Mouse (Mus musculus) testis, postnatal 10 days (tissue): ENCODE measurements around the gene Arhgap45.

ENCODE experiments used
- DNase-seq: peaks from one replicate; pipeline ENCODE4 v3.0.0; 2021; ENCODE audit warnings: low spot score

The Arhgap45 gene

DNA sequence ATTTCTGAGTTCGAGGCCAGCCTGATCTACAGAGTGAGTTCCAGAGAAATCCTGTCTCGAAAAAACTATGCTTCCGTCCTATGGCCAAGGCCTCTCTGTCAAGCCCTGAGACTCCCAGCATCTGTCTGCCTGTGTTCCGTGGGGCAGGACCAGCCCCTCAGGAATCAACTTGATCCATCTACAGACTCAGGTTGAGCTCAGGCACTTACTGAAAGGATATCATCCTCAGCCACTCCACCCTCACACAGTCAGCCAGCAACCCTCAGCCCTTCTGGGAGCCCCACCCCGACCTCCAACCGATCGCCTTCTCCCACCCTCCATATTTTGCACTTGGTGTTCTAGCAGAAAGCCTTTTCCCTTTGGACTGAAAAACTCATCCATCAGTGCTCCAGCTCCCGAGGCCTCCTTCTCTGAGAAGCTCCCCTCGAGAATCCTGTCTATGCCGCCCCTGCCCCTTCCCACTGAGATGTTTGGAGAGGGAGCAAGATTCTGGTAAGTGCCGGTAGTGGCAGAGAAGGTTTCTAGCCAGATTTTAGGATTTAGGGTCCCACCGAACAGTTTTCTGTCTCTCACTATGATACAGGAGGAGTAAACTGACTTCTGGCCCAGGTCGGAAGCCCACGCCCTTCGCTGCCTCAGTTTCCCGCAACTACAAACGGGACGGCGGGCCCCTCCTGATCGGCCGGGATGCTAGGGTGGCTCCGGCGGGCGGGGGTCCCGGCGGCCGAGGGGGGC is 28.5 kb upstream of the Arhgap45 start:
- no peak for DNase-seq

DNA sequence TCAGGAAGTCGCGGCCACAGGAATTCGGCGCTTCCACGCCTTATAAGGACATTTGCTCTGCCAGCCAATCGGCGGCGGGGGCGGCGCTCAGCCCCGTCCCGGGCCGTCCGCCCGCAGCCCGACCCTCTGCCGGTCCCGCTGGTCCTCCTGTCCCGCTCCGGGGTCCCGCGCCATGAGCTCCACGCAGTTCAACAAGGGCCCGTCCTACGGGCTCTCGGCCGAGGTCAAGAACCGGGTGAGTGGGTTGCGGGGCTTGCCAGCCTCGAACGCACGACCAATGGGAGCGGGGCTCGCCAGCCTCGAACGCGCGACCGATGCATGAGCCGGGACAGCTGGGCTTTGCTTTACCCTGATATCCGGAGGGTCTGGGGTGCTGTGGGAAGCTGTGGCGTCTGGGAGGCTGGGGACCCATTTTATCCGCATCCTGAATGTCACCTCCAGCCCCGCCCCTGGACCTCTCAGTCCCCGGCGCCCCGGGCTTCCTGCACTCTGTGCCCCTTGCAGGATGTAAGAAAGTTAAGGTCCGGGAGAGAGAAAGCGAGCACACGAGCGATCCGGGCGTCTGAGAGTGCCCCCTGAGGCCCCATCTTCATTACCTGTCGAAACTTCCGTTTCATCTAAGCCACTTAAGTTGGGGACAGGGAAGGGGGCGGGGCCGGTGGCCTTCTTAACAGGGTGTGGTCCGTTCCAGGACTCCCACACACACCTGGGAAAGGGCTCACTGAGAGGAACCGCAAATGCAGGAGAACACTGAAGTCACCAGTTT is 27.8 kb upstream of the Arhgap45 start, which contains the start of gene Cnn2:
TSS of gene Cnn2 (plus strand) at position 79 of the 766 bp plus-strand sequence.
- DNase-seq = peak; percentile 76

DNA sequence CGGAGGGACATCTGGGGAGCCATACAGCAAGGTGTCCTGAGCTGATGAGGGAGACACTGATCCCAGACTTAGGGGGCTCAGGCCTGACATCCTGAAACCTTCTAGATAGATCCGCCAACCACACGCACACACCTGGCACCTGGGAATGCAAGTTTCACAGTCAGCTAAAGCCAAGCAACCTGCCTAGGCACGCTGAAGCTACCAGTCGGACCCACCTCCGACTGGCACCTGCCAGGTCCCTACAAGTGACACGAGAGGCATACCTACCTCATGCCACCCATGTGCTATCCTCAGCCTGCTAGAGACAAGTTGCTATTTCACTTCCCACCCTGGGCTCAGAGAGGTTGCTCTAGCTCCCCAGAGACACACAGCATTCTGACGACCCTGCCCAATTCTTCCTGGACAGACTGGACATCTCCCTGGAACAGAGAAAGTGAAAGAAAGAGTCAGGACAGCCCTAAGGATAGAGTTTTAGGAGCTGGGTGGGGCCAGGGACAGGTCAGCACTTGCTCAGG is 27.1 kb upstream of the Arhgap45 start:
- DNase-seq = no peak

GRCm38 (mm10) chr10:79989870-79990269 is 26.6 kb upstream of the Arhgap45 start:
- DNase-seq = no peak

- DNase-seq = no peak
Measured at GRCm38 (mm10) chr10:79991099-79991498, 25.4 kb upstream of the Arhgap45 start.

GRCm38 (mm10) chr10:79991548-79991947 is 24.9 kb upstream of the Arhgap45 start:
- DNase-seq = no peak

GRCm38 (mm10) chr10:79994397-79995115 is 21.9 kb upstream of the Arhgap45 start:
- no peak for DNase-seq

DNA sequence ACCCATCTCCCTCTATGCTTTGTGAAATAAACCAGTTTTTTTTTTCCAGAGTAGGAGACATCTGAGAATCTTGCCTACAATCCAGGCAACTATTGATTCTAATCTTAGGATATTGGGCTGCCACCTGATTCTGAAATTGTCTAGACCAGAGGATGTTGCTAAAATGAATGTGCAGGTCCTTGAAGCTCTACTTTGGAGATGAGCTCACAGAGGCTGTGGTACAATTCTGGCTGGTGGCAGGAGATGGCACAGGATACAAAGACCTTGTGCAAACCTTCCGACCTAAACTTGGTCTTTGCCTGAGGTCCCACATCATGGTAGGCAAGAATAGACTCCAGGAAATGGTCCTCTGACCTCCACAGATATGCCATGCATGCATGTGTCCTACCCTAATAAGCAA is 20.8 kb upstream of the Arhgap45 start:
- no peak for DNase-seq

- DNase-seq = peak; percentile 99
Measured at GRCm38 (mm10) chr10:79996272-79997033, 20.0 kb upstream of the Arhgap45 start, which contains the start of gene Abca7. Gene Abca7 (plus strand): TSS chr10:79996494.

GRCm38 (mm10) chr10:79997034-79997760 is 19.3 kb upstream of the Arhgap45 start:
- DNase-seq = peak; percentile 74

DNA sequence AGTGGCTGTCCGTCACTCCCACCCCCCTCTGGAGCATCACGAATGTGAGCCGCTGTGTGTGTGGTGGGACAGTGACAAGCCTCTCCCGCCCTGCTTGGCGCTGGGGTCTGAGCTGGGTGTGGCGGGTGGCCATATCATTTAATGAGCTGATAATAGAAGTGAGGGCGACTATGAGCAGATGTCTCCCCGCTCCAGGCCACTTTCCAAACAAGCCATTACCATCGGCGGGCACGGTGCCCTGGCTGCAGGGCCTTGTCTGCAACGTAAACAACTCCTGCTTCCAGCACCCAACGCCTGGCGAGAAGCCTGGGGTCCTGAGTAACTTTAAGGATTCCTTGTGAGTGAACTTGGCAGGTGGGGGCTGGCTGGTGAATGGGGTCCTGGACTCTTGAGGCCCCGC is 18.6 kb upstream of the Arhgap45 start:
- DNase-seq = no peak

DNA sequence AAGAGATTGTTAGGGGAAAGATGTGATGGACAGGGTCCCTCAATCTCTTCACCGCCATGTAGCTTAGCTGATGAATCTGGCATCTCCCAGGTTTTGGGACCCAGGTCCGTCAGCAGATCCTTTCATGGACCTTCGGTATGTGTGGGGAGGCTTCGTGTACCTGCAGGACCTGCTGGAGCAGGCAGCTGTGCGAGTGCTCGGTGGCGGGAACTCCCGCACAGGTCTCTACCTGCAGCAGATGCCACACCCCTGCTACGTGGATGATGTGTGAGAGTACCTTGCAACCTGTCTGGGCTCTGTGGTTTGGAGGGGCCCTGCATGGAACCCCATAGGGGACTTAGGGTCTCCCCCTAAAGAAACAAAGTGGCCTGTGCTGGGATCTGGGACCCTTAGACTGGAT is 14.5 kb upstream of the Arhgap45 start:
- DNase-seq = no peak

DNA sequence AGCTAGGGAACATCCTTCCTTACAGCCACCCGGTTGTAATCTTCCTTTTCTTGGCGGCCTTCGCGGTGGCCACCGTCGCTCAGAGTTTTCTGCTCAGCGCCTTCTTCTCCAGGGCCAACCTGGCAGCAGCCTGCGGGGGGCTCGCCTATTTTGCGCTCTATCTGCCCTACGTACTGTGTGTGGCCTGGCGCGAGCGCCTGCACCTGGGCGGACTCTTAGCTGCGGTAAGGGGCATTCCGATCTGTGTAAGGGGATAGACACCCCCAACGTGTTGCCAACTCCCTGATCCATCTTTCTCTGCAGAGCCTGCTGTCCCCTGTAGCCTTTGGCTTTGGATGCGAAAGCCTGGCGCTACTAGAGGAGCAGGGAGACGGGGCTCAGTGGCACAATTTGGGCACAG is 13.6 kb upstream of the Arhgap45 start:
- DNase-seq = no peak

DNA sequence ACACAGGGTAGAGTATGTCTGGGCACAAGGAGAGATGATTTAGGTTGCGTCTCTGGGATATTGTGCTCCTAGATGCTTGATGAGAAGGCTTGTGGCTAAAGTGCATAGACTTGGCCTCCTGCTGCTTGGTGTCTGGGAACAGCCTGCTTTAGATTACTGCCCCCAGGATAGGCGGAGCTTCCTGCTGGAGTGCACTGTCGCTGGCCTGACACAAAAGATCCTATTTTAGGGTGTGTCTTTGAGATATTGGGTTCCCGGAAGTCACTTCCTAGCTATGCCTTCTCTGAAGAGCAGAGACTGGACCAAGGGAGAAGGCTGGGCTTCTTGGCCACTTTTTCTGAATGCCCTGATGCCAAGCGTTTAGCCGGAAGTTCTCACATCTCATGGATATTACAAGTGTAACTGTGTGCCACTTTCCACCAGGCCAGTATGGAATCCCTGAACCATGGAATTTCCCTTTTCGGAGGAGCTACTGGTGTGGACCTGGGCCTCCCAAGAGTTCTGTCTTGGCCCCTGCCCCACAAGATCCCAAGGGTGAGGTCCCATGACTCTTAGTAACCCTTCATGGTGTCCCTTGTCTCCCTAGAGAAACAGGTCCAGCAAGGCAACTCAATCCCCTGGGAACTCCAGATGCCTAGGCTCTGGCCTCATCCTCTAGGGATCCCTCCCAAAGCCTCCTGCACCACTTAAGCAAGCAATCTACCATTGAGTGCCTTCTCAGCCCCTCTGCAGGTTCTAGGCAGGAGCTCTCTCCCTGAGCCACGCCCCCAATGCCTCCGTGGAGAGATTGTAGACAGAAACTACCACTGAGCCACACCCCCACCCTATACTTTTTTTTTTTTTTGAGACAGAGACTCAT is 12.8 kb upstream of the Arhgap45 start:
- DNase-seq = no peak

- no peak for DNase-seq
Measured at GRCm38 (mm10) chr10:80004233-80004705, 12.2 kb upstream of the Arhgap45 start.

GRCm38 (mm10) chr10:80011740-80012139 is 4.7 kb upstream of the Arhgap45 start:
- no peak for DNase-seq

DNA sequence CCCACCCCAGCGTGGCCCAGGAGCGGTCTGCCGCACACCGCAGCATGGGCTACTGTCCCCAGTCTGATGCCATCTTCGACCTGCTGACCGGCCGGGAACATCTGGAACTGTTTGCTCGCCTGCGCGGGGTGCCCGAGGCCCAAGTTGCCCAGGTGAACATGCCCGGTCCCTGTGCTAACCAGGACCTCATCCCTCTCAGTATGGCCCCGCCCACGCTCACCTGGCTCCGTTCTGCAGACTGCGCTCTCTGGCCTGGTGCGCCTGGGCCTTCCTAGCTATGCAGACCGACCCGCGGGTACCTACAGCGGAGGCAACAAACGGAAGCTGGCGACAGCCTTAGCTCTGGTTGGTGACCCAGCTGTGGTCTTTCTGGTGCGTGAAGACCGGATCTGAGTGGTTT is 2.8 kb upstream of the Arhgap45 start:
- DNase-seq = no peak

- no peak for DNase-seq
Measured at GRCm38 (mm10) chr10:80014484-80015290, 1.8 kb upstream of the Arhgap45 start.

GRCm38 (mm10) chr10:80015583-80015982 is 870 bp upstream of the Arhgap45 start:
- no peak for DNase-seq
